Mouse (Mus musculus) hindbrain, embryonic 16.5 days (tissue): Measurements from ENCODE around the gene Gm6614. TPM values are rescaled to one million over a fixed set of nuclear protein-coding genes. Genes with fewer than 3 reads are reported as not detected.
"Not testable (repeated sequence)": the region's sequence is repeated elsewhere in the genome, so short reads cannot be mapped to it uniquely, and the experiment has no call there.

Experiments
- ATAC-seq: fragments of 200-750 bp; cut with Nextera tagmentation; 2 replicates; pipeline ENCODE4 v1.8.0; 2017; ENCODE audit warnings: moderate TSS enrichment, moderate library complexity
- H3K27ac ChIP-seq: fragments of 300-500 bp; sonication (generic); 2 replicates; pipeline ENCODE4 v1.5.1; 2014; ENCODE audit warnings: low read depth, mild to moderate bottlenecking, control low read depth, low read length, moderate library complexity
- H3K27me3 ChIP-seq: fragments of 300-500 bp; sonication (generic); replicated peaks from 2 replicates; pipeline ENCODE4 v1.6.1; 2014; ENCODE audit warnings: low read length; ENCODE audit not compliant: control insufficient read depth, insufficient read depth
- H3K36me3 ChIP-seq: fragments of 300-500 bp; sonication (generic); 2 replicates; pipeline ENCODE4 v1.6.1; 2014; ENCODE audit warnings: mild to moderate bottlenecking, low read length, moderate library complexity, mixed read lengths; ENCODE audit not compliant: control insufficient read depth, insufficient read depth
- H3K4me1 ChIP-seq: fragments of 300-500 bp; sonication (generic); 2 replicates; pipeline ENCODE4 v1.6.1; 2014; ENCODE audit warnings: low read depth, low read length; ENCODE audit not compliant: control insufficient read depth, insufficient read depth
- H3K4me2 ChIP-seq: fragments of 300-500 bp; sonication (generic); 2 replicates; pipeline ENCODE4 v1.6.1; 2014; ENCODE audit warnings: mild to moderate bottlenecking, low read length, control low read depth, moderate library complexity
- H3K4me3 ChIP-seq: fragments of 300-500 bp; sonication (generic); 2 replicates; pipeline ENCODE4 v1.5.1; 2014; ENCODE audit warnings: mild to moderate bottlenecking, low read length, control low read depth, moderate library complexity
- H3K9ac ChIP-seq: fragments of 300-500 bp; sonication (generic); 2 replicates; pipeline ENCODE4 v1.6.1; 2014; ENCODE audit warnings: low read depth, mild to moderate bottlenecking, control low read depth, low read length, moderate library complexity
- H3K9me3 ChIP-seq: fragments of 300-500 bp; sonication (generic); 2 replicates; pipeline ENCODE4 v1.6.1; 2014; ENCODE audit warnings: mild to moderate bottlenecking, low read length, moderate library complexity; ENCODE audit not compliant: control insufficient read depth
- WGBS: fragments of 180-500 bp; shearing (Covaris S2); extraction: QIAGEN DNeasy Blood & Tissue Kit; methylation state at CpG from one replicate; pipeline ENCODE4 v1.1.7; 2014; 5-methylcytosine and 5-hydroxymethylcytosine counted together
- polyA plus RNA-seq: library from polyadenylated mRNA; unstranded; fragments of >200 nt; fragmentation: Nextera tagmentation; extraction: Ambion mirVana; gene quantifications from 2 replicates; pipeline ENCODE4 v1.2.1, GENCODE M21; 2015

Gene Gm6614
- not detected in 2 replicates for polyA plus RNA-seq

DNA sequence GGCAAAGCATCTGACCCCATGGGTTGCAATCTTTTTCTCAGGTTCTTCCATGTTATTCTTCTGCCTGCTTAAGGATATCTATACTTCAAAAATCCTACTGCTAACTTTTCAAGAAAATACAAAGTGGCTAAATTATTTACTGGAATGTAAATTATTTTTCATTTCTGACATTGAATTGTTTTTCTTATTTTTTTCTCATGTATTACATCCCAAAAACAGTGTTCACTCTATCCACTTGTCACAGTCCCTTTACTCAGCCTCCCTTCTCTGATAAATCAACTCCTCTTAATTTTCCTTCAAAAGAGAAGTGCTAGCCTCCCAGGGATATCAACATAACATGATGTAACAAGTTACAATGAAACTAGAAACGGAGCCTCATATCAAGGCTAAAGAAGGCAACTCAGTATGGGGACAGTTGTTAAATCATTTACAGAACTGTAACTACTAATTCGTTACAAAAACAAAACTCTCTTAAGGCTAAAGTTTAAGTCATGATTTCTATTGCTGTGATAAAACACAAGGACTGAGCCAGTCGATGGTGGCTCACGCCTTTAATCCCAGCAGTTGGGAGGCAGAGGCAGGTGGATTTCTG, at the start of gene Gm6614:
Gene Gm6614 (minus strand): TSS at position 51 of the 592 bp plus-strand sequence.
- no peak for ATAC-seq
- H3K9me3 ChIP-seq, result no peaks in the 10 kb centered on the region
- WGBS, result 90% methylated on average over 4 of the region's 4 CpGs

DNA sequence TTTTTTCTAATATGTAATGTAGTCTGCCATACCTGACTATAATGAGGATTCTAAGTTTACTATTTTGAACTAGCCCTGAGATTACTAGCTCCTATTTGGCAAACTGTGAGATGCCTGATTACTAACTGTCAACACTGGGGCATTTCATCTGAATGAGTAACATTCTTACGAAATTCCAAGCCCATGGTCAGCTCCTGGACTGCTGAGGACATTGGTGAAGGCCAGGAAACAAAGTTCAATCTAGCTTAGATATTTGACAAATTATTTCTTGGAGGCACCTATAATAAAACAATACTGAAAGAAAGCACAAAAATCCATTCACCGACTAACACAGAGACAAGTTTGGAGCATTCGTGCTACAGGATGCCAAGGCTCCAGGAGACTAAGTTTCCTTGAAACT, 47.1 kb upstream of the Gm6614 start:
- not testable (repeated sequence) for ATAC-seq, H3K27ac ChIP-seq, H3K9ac ChIP-seq, H3K9me3 ChIP-seq, H3K4me1 ChIP-seq, H3K36me3 ChIP-seq, H3K27me3 ChIP-seq, H3K4me3 ChIP-seq, H3K4me2 ChIP-seq
- 88% methylated on average over 3 of the region's 3 CpGs for WGBS

More for the DNA sequence above, at the start of gene Gm6614:
- Histone ChIP-seq H3K36me3 (no peaks in the 10 kb centered on the region), H3K27me3 (no peaks in the 10 kb centered on the region), H3K9ac (no peak within 1 kb of the TSS), H3K4me1 (no peaks in the 10 kb centered on the region), H3K27ac (no peak within 1 kb of the TSS), H3K4me2 (no peak within 1 kb of the TSS), H3K4me3 (no peak within 1 kb of the TSS)

DNA sequence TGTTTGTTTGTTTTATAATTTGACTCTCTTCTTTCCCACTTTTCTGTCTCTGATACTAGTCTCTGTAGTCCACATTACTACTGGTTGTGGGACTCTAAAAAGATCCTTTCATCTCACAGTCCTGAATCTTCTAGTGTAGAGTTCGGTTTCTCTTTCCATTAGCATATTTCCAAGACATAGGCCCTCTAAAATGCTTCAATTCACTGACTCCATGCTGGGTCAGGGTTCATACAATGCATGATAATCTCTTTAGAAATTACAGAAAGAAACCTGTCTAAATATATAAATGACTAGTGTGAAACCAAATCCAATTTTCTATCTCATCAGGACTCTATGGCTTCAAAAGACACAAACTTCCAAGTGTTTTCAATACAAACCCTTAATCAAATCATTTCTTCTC, 36.5 kb upstream of the Gm6614 start:
- Histone ChIP-seq H3K36me3 (no peaks in the 10 kb centered on the region), H3K4me2 (no peak overlapping the region), H3K27ac (no peak overlapping the region), H3K27me3 (no peaks in the 10 kb centered on the region), H3K9ac (no peak overlapping the region), H3K4me3 (no peak overlapping the region), H3K9me3 (no peaks in the 10 kb centered on the region), H3K4me1 (no peaks in the 10 kb centered on the region)
- ATAC-seq, result no peak
- 62% methylated on average over 1 of the region's 1 CpGs for WGBS

DNA sequence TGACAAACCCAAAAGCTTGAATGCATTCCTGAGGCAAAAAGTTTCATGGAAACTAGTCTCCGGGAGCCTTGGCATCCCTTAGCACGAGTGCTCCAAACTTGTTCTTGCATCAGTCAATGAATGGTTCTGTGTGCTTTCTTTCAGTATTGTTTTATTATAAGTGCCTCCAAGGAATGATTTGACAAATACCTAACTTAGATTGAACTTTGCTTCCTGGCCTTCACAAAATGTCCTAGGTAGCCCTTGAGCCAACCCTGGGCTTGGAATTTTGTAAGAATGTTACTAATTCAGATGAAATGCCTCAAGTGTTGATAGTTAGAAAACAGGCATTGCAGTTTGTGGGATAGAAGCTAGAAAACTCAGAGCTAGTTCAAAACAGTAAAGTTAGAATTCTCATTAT, 34.5 kb upstream of the Gm6614 start:
- H3K9me3 ChIP-seq, result no peaks in the 10 kb centered on the region
- 89% methylated on average over 2 of the region's 2 CpGs for WGBS
- H3K4me3 ChIP-seq, result no peak overlapping the region
- H3K4me1 ChIP-seq, result no peaks in the 10 kb centered on the region
- no peaks in the 10 kb centered on the region for H3K27me3 ChIP-seq
- ATAC-seq, result no peak
- H3K9ac ChIP-seq, result no peak overlapping the region
- H3K36me3 ChIP-seq, result no peaks in the 10 kb centered on the region
- H3K27ac ChIP-seq, result no peak overlapping the region
- H3K4me2 ChIP-seq, result no peak overlapping the region

DNA sequence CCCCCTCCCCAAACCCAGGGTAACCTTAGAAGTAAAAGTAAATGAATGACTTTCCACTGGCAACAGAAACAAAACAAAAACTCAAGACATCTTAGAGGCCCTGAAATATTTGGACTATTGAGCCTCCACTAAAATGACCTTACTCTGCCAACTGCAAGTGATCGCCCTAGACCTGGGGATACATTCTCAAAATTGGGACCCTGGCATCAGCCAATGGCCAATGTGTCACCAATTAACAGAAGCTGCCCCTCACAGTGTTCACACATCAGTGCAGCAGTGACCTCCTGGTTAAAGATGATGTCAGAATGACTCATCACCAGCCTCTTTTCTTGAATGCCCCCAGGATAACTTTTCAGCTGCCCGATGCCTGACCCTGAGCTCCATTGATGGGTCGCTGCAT, 30.7 kb upstream of the Gm6614 start:
- Histone ChIP-seq H3K4me2 (no peak overlapping the region), H3K36me3 (no peaks in the 10 kb centered on the region), H3K4me3 (no peak overlapping the region), H3K27me3 (no peaks in the 10 kb centered on the region), H3K27ac (no peak overlapping the region), H3K9ac (no peak overlapping the region), H3K4me1 (no peaks in the 10 kb centered on the region; the same call in 1 of the 2 replicates), H3K9me3 (no peaks in the 10 kb centered on the region)
- no peak for ATAC-seq
- WGBS, result 91% methylated on average over 3 of the region's 3 CpGs

DNA sequence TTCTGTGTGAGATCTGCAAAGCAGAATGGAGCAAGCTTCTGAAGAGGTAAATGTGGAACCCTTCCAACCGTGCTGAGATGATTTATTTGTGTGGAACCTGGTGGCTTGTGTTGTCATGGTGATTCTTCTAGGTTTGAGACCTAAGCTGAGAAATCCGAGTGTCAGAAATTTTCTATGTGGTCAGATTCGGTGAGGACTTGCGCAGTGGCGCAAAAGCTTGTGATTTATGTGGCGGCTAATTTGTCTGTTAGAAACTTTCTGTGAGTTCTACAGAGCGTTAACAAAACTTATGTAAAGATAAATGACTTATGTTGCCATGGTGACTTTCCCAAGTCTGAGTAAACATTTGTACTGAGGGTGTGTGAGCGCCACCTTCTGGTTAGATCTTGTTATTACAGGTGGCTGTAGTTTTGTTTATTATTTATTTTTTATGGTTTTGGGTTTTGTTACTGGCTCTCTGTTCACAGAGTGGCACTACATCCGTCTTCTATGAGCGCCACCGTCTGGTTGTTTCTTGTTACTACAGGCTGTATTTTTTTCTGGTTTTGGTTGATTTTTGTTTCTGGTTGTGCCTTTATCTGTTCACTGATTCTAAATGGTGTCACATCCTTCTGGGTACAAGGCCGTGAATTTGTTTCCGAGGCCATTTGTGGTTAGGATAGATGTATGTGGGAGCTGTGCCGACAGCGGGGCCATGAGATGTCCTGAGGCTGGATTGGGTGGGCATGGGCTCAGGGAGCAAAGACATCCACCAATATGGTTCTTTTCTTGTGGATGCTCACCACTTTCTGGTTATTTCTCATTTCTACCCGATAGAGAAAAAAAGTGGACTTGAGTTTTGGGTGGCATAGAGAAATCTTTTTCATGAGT, 29.3 kb upstream of the Gm6614 start:
- H3K27ac ChIP-seq, result no peak overlapping the region
- no peak overlapping the region for H3K9ac ChIP-seq
- 43% methylated on average over 16 of the region's 16 CpGs for WGBS
- H3K9me3 ChIP-seq, result no peaks in the 10 kb centered on the region
- H3K4me2 ChIP-seq, result peak overlapping the region; percentile 36; the same call in 1 of the 2 replicates
- no peak overlapping the region for H3K4me3 ChIP-seq
- no peaks in the 10 kb centered on the region; the same call in 1 of the 2 replicates for H3K4me1 ChIP-seq
- peak; percentile 89 for ATAC-seq
- H3K27me3 ChIP-seq, result no peaks in the 10 kb centered on the region
- H3K36me3 ChIP-seq, result no peaks in the 10 kb centered on the region

DNA sequence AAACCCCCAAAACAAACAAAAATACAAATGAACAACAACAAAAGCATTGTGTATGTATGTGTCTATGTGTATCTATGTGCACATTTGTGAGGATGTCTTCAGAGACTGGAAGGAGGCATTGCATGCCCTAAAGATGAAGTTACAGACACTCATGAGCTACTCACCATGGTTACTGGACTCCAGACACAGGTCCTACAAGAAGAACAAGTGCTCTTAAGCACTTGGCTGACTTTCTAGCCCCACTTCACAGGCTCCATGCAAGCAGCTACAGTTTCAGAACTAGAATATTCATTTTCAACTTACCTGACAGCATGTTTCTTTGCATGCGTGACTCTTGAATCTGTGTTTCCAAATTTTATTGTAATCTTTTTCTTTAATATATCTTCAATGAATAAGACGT, 24.6 kb upstream of the Gm6614 start:
- no peak overlapping the region for H3K4me2 ChIP-seq
- H3K4me1 ChIP-seq, result no peaks in the 10 kb centered on the region; the same call in 1 of the 2 replicates
- H3K4me3 ChIP-seq, result no peak overlapping the region
- no peaks in the 10 kb centered on the region for H3K36me3 ChIP-seq
- H3K9ac ChIP-seq, result no peak overlapping the region
- no peaks in the 10 kb centered on the region for H3K9me3 ChIP-seq
- no peak for ATAC-seq
- H3K27ac ChIP-seq, result no peak overlapping the region
- WGBS, result 83% methylated on average over 2 of the region's 2 CpGs
- H3K27me3 ChIP-seq, result no peaks in the 10 kb centered on the region

DNA sequence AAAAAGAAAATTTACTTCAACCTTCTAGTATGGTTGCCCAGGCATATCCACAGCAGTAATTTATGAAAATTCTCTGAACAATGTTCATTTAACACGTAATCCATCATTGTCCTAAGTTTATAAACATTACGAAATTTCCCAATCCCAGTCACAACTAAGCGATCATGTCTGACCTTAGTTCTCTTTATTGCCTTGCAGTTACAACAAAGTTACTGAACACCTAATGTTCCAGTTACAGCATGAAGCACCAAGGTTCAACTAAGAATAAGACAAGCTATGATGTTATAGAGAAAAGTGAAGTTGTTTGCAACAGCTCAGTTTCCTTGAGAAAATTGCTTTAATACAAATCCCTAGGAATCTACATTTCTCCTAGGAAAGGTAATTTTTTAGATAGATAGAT, 10.5 kb upstream of the Gm6614 start:
- Histone ChIP-seq H3K4me3 (no peak overlapping the region), H3K9ac (no peak overlapping the region), H3K27ac (no peak overlapping the region), H3K9me3 (no peaks in the 10 kb centered on the region), H3K4me2 (no peak overlapping the region), H3K36me3 (no peaks in the 10 kb centered on the region), H3K27me3 (no peaks in the 10 kb centered on the region), H3K4me1 (no peaks in the 10 kb centered on the region)
- ATAC-seq, result no peak
- WGBS, result 87% methylated on average over 3 of the region's 3 CpGs

DNA sequence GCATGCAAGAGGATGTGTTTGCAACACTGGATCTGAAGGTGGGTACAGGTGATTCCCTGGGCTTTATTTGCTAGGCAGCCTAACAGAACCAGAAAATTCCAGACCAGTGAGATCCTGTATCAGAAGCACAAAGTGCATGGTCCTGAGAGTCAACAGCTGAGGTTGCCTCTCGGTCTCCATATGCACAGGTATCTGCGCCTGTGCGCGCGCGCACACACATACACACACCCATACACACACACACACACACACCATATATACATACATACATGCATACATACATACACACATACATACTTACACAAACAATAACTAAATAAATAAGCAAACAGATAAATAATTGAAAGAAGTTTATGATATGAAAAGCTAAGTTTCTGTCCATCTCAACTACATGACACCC, 24.4 kb downstream of the Gm6614 start:
- WGBS, result 98% methylated on average over 6 of the region's 6 CpGs
- no peaks in the 10 kb centered on the region for H3K9me3 ChIP-seq
- no peak overlapping the region for H3K4me3 ChIP-seq
- H3K36me3 ChIP-seq, result no peaks in the 10 kb centered on the region
- H3K27ac ChIP-seq, result no peak overlapping the region
- H3K27me3 ChIP-seq, result no peaks in the 10 kb centered on the region
- H3K4me1 ChIP-seq, result no peaks in the 10 kb centered on the region
- ATAC-seq, result no peak
- H3K9ac ChIP-seq, result no peak overlapping the region
- H3K4me2 ChIP-seq, result no peak overlapping the region
